Mouse (Mus musculus) gonadal fat pad, adult 2 months (tissue): ENCODE measurements around the gene Cd244a. TPM values are rescaled to one million over a fixed set of nuclear protein-coding genes. Genes with fewer than 3 reads are reported as not detected.

ENCODE experiments used
- DNase-seq: peaks from one replicate; pipeline ENCODE4 v3.0.0-alpha.2; 2012; ENCODE audit warnings: low read depth
- polyA plus RNA-seq: library from polyadenylated mRNA; depleted of rRNA; stranded (reverse); fragments of >200 nt; gene quantifications from 2 replicates; pipeline ENCODE4 v1.2.3, GENCODE M21; 2012; rRNA removed

The Cd244a gene
- polyA plus RNA-seq = 0.61 and 0.84 TPM in 2 replicates

GRCm38 (mm10) chr1:171558898-171559297, at the start of gene Cd244a:
Gene Cd244a (plus strand): TSS chr1:171559193.
- no peak for DNase-seq

DNA sequence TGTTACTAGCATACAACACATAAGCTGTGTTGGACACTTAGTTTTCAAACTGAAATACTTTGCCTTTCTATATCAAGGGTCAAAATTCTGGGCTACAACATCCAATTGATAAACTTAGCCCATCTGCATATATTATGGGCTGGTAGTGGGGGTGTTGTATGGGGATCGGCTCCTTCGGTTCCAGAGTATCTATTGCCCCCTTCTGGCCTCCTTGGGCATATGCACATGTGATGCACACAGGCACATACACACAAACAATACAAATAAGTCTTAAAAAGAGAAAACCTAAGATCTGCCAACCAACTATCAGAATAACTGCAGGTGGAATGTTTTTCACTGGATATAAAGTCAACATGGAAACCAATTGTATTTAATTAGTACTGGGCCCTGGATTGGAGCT, 45.8 kb upstream of the Cd244a start:
- no peak for DNase-seq

GRCm38 (mm10) chr1:171513760-171514159, 45.2 kb upstream of the Cd244a start:
- DNase-seq = no peak

DNA sequence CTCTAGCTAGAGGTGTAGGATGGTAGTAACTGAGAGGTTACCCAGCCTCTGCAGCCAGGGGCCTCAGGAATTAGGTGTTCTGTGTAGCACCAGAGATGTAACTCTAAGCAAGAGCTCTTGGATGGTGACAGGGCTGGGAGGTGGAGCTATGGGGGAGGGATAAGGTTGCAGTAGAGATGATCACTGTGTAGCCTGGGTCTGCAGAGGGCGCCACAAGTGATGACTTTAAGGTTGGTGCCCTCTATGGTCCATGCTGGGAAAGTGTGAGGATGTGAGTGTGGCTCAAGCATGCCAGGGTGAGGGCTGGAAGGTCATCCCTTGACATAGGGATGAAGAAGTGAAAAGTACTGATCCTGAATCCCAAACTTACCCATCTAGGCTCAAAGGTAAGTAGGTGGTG, 44.0 kb upstream of the Cd244a start:
- DNase-seq = no peak

GRCm38 (mm10) chr1:171515557-171515956, 43.4 kb upstream of the Cd244a start:
- no peak for DNase-seq

- DNase-seq = no peak
These were observed 27.6 kb upstream of the Cd244a start for GRCm38 (mm10) chr1:171531367-171531766.

GRCm38 (mm10) chr1:171532830-171533229, 26.2 kb upstream of the Cd244a start:
- no peak for DNase-seq

- no peak for DNase-seq
These were observed 24.4 kb upstream of the Cd244a start for GRCm38 (mm10) chr1:171534557-171534956.

GRCm38 (mm10) chr1:171535194-171535593, 23.8 kb upstream of the Cd244a start, which contains the start of gene Itln1:
Gene Itln1 (minus strand): TSS chr1:171535294.
- no peak for DNase-seq

GRCm38 (mm10) chr1:171540694-171541093, 18.3 kb upstream of the Cd244a start:
- DNase-seq = no peak

DNA sequence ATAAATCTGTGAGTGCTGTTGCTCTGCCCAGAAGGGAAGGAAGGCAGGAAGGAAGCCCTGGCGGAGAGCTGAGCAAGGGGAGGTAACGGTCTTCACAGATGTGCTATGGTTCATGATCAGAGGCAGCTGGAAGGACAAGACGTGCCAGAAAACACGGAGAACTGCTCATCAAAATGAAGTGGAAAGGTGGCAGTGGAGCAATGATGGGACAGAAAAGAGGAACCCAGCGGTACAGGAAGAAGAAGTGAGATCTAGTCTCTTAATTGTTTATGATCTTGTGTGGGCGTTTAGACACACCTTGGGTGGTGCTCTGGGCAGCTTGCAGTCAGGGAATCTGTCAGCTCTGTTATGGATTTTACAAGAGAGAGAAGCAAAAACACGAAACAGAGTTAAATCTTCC, 7.7 kb upstream of the Cd244a start:
- DNase-seq = no peak

GRCm38 (mm10) chr1:171552230-171552629, 6.8 kb upstream of the Cd244a start:
- no peak for DNase-seq

DNA sequence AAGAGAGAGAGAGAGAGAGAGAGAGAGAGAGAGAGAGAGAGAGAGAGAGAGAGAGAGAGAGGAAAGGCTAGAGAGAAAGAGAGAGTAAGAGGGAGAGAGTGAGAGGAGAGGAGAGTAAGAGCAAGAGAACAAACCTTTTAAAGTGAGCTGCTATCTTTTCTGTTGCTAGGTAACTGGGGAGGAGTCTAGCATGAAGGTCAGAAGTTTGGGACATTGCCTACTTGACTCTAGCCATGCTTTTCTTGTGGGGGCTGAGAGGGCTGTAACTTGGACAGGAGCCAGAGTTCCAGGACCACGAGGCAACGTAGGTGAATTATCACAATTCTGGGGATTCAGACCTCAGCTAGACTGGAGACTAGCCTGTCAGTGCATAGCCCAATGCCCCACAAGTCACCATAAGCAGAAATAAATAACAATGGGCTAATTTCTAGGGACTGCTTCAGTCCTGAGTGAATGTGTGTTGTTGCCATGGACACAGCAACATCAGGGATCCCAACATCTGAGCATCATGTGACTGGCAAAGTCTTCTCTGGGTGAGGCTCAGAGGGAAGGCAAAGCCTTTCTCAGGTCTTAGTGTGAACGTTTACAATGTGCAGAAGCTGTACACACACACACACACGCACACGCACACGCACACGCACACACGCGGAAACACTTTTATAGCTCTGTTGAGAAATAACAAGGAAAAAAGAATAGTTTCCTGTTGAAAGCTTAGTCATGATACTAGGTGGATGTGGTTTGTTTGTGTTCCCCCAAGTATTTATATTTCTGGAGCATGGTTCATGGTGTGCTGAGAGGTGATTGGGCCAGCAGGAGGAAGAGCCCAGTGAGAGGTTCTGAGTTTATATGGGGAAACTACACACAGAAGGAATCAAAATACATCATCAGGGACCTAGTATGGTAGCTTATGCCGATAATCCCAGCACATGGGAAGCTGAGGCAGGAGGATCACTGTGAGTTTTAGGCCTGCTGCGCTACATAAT, 5.3 kb upstream of the Cd244a start:
- no peak for DNase-seq

- DNase-seq = peak; percentile 8
These were observed 2.6 kb upstream of the Cd244a start for GRCm38 (mm10) chr1:171556366-171556765.

DNA sequence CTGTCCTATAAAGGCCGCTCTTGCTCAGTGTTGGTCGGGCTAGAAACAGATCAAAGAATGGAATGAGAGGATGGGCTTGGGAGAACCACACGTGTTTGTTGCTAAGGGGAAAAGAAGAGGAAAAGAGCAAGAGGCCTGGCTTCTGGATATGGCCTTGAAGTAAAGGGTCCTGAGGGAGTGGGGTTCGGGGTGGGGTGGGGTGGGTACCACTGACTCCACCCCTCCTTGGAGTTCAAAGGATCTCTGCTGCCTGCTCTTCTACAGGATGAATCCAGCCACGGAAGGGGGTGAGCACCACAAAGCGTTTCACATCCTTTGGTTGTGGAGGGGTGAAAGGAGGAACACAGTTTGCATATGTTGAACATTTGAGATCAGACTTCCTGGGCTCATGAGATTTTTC, 586 bp upstream of the Cd244a start:
- DNase-seq = no peak

GRCm38 (mm10) chr1:171560262-171560661, 1.3 kb downstream of the Cd244a start:
- DNase-seq = no peak

DNA sequence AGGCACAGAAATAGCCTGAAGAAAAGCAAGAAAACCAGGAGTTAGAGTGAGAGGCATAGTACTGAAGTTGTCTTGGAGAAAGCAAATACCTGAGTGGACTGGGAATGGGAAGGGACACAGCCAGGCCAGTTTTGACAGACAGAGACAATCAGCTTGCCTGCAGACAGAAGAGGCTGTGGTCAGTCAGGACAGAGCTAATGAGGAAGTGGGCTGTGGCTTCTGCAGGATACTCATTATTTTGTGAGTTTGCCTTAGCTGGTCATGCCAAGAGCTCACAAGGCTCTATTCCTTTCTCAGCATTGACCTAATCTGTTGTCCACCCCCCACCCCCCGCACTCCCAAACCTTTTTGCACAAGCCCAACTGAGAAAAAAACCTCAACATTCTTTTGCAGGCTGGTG, 2.2 kb downstream of the Cd244a start:
- no peak for DNase-seq

GRCm38 (mm10) chr1:171561639-171562225, 2.7 kb downstream of the Cd244a start:
- DNase-seq = no peak

GRCm38 (mm10) chr1:171563042-171563441, 4.0 kb downstream of the Cd244a start:
- no peak for DNase-seq

GRCm38 (mm10) chr1:171564247-171564646, 5.3 kb downstream of the Cd244a start:
- DNase-seq = no peak

- no peak for DNase-seq
These were observed 6.9 kb downstream of the Cd244a start for GRCm38 (mm10) chr1:171565888-171566287.

DNA sequence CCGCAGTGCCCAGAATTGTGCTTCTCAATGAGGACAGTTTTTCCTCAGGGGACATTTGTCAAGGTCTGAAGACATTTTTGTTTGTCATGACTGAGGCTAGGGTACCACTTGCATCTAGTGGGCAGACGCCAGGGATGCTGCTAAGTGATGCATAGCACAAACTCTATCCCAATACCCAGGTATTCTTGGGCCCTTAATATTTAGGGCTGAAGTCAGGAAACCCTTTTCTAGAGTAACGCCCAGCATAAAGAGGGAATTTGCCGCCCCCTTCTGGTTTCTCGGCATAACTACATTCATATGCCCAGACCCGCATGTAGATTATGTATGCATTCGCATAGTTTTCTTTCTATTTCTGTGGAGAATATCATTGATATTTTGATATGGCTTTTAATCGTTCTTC, 7.8 kb downstream of the Cd244a start:
- no peak for DNase-seq

DNA sequence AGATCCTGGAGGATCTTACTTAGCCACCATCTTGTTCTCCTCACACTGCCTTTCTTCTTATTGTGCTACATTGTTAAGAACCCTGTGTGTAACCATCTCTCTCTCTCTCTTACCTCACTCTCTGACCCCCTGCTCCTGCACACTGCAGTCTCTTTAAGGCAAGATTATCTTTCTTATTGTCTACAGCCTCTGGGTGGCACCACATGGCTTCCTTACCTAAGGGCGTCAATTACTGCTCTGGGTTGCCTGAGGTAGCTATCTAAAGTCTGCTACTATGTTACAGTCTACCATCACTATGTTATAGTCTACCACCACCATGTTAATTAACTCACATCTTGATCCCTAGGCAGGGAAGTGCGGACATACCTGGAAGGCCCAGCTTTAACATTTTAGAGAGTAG, 9.4 kb downstream of the Cd244a start:
- no peak for DNase-seq
